Mouse (Mus musculus) ES-Bruce4 (cell line): ENCODE data around the gene Jmjd1c.

Source experiments
- CTCF ChIP-seq: IDR thresholded peaks from one replicate; pipeline ENCODE4 v1.8.1; 2011; ENCODE audit warnings: low read depth, low read length
- EP300 ChIP-seq: IDR thresholded peaks from 2 replicates; pipeline ENCODE4 v1.6.1; 2011; ENCODE audit warnings: low read depth, low read length; ENCODE audit not compliant: insufficient read depth
- POLR2A ChIP-seq: IDR thresholded peaks from one replicate; pipeline ENCODE4 v1.8.1; 2011; ENCODE audit warnings: low read length; ENCODE audit not compliant: insufficient read depth

GRCm38 (mm10) chr10:67195671-67196070 lies 99.7 kb downstream of the Jmjd1c start:
- no peak for TF ChIP-seq POLR2A
- TF ChIP-seq EP300, result no peak
- no peak for TF ChIP-seq CTCF
